Mouse (Mus musculus) natural killer cell, adult 2 months (primary cell): ENCODE measurements around the gene Tmc3.

Source experiments
- DNase-seq, 2 experiments: peaks; one replicate each; pipeline ENCODE4 v3.0.0; 2022; ENCODE audit warnings: low spot score in 2 of 2

Gene Tmc3

GRCm38 (mm10) chr7:83598997-83599912 is 14.5 kb downstream of the Tmc3 start:
- no peak for DNase-seq

GRCm38 (mm10) chr7:83599913-83600286 is 15.2 kb downstream of the Tmc3 start:
- DNase-seq, result peak; percentile 12 to 55

- no peak for DNase-seq
These were observed 19.6 kb downstream of the Tmc3 start for GRCm38 (mm10) chr7:83604180-83604944.

GRCm38 (mm10) chr7:83606796-83607195 is 22.1 kb downstream of the Tmc3 start:
- no peak for DNase-seq

- peak in 1 of 2 experiments; percentile 4 for DNase-seq
These were observed 25.2 kb downstream of the Tmc3 start for GRCm38 (mm10) chr7:83609891-83610290.

- no peak for DNase-seq
These were observed 27.2 kb downstream of the Tmc3 start for GRCm38 (mm10) chr7:83611886-83612285.

GRCm38 (mm10) chr7:83615272-83615671 is 30.5 kb downstream of the Tmc3 start:
- DNase-seq, result no peak

- DNase-seq, result peak in 1 of 2 experiments; percentile 29
These were observed 31.1 kb downstream of the Tmc3 start for GRCm38 (mm10) chr7:83615815-83616214.

- DNase-seq, result peak in 1 of 2 experiments; percentile 12
These were observed 31.5 kb downstream of the Tmc3 start for GRCm38 (mm10) chr7:83616268-83616667.

- DNase-seq, result no peak
These were observed 34.0 kb downstream of the Tmc3 start for GRCm38 (mm10) chr7:83618709-83619108.

GRCm38 (mm10) chr7:83622582-83622981 is 37.9 kb downstream of the Tmc3 start:
- no peak for DNase-seq

- no peak for DNase-seq
These were observed 39.3 kb downstream of the Tmc3 start for GRCm38 (mm10) chr7:83624065-83624464.

- no peak for DNase-seq
These were observed 42.0 kb downstream of the Tmc3 start for GRCm38 (mm10) chr7:83626557-83627257.

- DNase-seq, result no peak
These were observed 42.6 kb downstream of the Tmc3 start for GRCm38 (mm10) chr7:83627369-83627768.

- DNase-seq, result no peak
These were observed 46.5 kb downstream of the Tmc3 start for GRCm38 (mm10) chr7:83631073-83631827.

GRCm38 (mm10) chr7:83631828-83632681 is 47.3 kb downstream of the Tmc3 start, which contains the start of gene Stard5:
Gene Stard5 (plus strand): TSS chr7:83631959.
- peak; percentile 76 to 84 for DNase-seq

GRCm38 (mm10) chr7:83632682-83633120 is 48.0 kb downstream of the Tmc3 start:
- DNase-seq, result no peak

- DNase-seq, result no peak
These were observed 49.1 kb downstream of the Tmc3 start for GRCm38 (mm10) chr7:83633856-83634255.

GRCm38 (mm10) chr7:83635726-83636125 is 51.0 kb downstream of the Tmc3 start:
- DNase-seq, result no peak

GRCm38 (mm10) chr7:83636425-83636824 is 51.7 kb downstream of the Tmc3 start:
- no peak for DNase-seq
